Mouse (Mus musculus) forebrain, embryonic 16.5 days (tissue): ENCODE data around the gene Setdb1. TPM values are rescaled to one million over a fixed set of nuclear protein-coding genes. Genes with fewer than 3 reads are reported as not detected.
A peak's percentile ranks its signal among the peaks of the same experiment; 100 is the strongest.
"Not testable (repeated sequence)": the region's sequence is repeated elsewhere in the genome, so short reads cannot be mapped to it uniquely, and the experiment has no call there.

Source experiments
- ATAC-seq: fragments of 200-750 bp; cut with Nextera tagmentation; 2 replicates; pipeline ENCODE4 v1.8.0; 2017; ENCODE audit warnings: mild to moderate bottlenecking, moderate library complexity
- H3K27ac ChIP-seq: fragments of 300-500 bp; sonication (generic); 2 replicates; pipeline ENCODE4 v1.5.1; 2014; ENCODE audit warnings: low read length, control low read depth
- H3K27me3 ChIP-seq: fragments of 300-500 bp; sonication (generic); replicated peaks from 2 replicates; pipeline ENCODE4 v1.6.1; 2014; ENCODE audit warnings: low read length; ENCODE audit not compliant: control insufficient read depth, insufficient read depth
- H3K36me3 ChIP-seq: fragments of 300-500 bp; sonication (generic); 2 replicates; pipeline ENCODE4 v1.6.1; 2014; ENCODE audit not compliant: control insufficient read depth, insufficient read depth
- H3K4me1 ChIP-seq: fragments of 300-500 bp; sonication (generic); replicated peaks from 2 replicates; pipeline ENCODE4 v1.6.1; 2014; ENCODE audit warnings: low read length; ENCODE audit not compliant: control insufficient read depth, insufficient read depth
- H3K4me2 ChIP-seq: fragments of 300-500 bp; sonication (generic); 2 replicates; pipeline ENCODE4 v1.6.1; 2014; ENCODE audit warnings: mild to moderate bottlenecking, low read length, control low read depth
- H3K4me3 ChIP-seq: fragments of 300-500 bp; sonication (generic); replicated peaks from 2 replicates; pipeline ENCODE4 v1.5.1; 2014; ENCODE audit warnings: mild to moderate bottlenecking, low read length, control low read depth
- H3K9ac ChIP-seq: fragments of 300-500 bp; sonication (generic); replicated peaks from 2 replicates; pipeline ENCODE4 v1.6.1; 2014; ENCODE audit warnings: low read depth, low read length, control low read depth
- H3K9me3 ChIP-seq: fragments of 300-500 bp; sonication (generic); 2 replicates; pipeline ENCODE4 v1.6.1; 2016; ENCODE audit warnings: low read length; ENCODE audit not compliant: control insufficient read depth
- WGBS: fragments of 180-500 bp; shearing (Covaris S2); extraction: QIAGEN DNeasy Blood & Tissue Kit; methylation state at CpG from one replicate; pipeline ENCODE4 v1.1.7; 2014; 5-methylcytosine and 5-hydroxymethylcytosine counted together
- polyA plus RNA-seq: library from polyadenylated mRNA; unstranded; fragments of >200 nt; fragmentation: Nextera tagmentation; extraction: Ambion mirVana; gene quantifications from 2 replicates; pipeline ENCODE4 v1.2.1, GENCODE M21; 2015

Setdb1 gene
- polyA plus RNA-seq, result 52.6 and 53.9 TPM in 2 replicates

DNA sequence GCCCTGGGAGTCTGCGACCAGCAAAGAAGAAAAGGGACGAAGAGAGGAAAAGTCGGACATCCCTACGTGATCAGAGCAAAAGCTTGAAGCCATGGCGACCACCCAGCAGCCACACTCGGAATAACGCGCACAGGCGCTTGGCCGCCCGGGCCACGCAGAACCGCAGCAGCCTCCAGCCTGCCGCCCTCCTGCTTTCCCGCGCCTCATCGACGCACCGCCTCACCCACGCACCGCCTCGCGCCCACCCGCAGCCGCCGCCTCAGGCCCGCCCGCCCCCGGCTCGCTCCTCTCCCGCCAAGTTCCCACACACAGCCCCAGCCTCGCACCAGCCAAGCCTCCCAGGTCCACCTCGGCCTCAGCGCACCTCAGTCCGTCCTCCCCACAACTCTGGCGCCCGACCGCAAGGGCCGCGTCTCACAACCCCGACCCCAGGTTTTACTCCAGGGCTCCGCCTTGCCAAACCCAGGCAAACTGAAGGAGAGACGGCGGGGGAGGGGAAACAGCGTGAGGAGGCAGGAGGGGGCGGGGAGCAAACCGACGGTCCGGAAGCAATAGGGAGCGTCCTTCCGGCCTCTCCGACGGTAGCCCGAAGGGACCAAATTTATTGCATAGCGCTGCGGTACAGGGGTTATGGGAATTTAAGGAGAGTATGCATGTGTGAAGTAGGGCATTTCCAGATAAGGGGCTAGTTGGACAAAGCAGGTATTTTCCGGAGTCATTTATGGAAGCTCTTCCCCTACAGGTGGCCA is at the start of gene Setdb1:
Setdb1 (minus strand) TSS at position 502 of the 749 bp plus-strand sequence.
- H3K27ac ChIP-seq, H3K4me1 ChIP-seq, H3K9me3 ChIP-seq, H3K27me3 ChIP-seq, H3K36me3 ChIP-seq: not testable (repeated sequence)
- peak within 1 kb of the TSS; percentile 44 for H3K9ac ChIP-seq
- ATAC-seq, result peak; percentile 97
- peak within 1 kb of the TSS; percentile 53 for H3K4me3 ChIP-seq
- peak within 1 kb of the TSS; percentile 47 for H3K4me2 ChIP-seq
- under 1% methylated on average over 31 of the region's 57 CpGs for WGBS

DNA sequence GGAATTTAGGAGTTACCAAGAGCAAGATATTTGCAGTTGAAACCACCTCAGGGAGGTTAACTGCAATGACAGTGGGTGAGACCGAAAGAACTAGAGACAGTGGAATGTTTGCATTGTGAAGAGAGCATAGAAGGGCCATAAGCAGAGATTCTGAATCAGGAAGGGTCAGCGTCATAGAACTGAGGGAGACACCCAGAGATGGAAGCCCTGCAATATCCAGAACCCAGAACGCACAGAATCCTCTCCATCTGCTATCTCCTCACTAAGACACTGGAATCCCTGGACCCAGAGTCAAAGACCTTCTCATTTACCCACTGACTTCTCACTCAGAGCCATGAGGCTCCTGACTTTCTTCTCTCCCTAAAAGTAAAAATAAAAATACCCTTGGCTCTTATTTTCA is 45.7 kb upstream of the Setdb1 start, which contains the start of gene 4930558C23Rik:
4930558C23Rik (minus strand) TSS at position 101 of the 400 bp plus-strand sequence.
- no peaks in the 10 kb centered on the region for H3K4me1 ChIP-seq
- no peak within 1 kb of the TSS for H3K4me2 ChIP-seq
- H3K36me3 ChIP-seq, result no peaks in the 10 kb centered on the region
- H3K9ac ChIP-seq, result no peak within 1 kb of the TSS
- 94% methylated on average over 3 of the region's 3 CpGs for WGBS
- no peak for ATAC-seq
- H3K27ac ChIP-seq, result no peak within 1 kb of the TSS
- H3K9me3 ChIP-seq, result no peaks in the 10 kb centered on the region
- no peak within 1 kb of the TSS for H3K4me3 ChIP-seq
- H3K27me3 ChIP-seq, result no peaks in the 10 kb centered on the region

GRCm38 (mm10) chr3:95394385-95394784 is 37.4 kb upstream of the Setdb1 start:
- ATAC-seq, result no peak
- WGBS, result 88% methylated on average over 4 of the region's 4 CpGs

GRCm38 (mm10) chr3:95385401-95386075 is 28.5 kb upstream of the Setdb1 start:
- Histone ChIP-seq H3K4me2 (no peak overlapping the region), H3K9me3 (no peaks in the 10 kb centered on the region), H3K27ac (no peak overlapping the region), H3K9ac (no peak overlapping the region), H3K4me1 (no peaks in the 10 kb centered on the region), H3K36me3 (no peaks in the 10 kb centered on the region), H3K4me3 (no peak overlapping the region), H3K27me3 (no peaks in the 10 kb centered on the region)
- whole genome bisulfite sequencing, result 91% methylated on average over 5 of the region's 5 CpGs
- ATAC-seq, result no peak

More at GRCm38 (mm10) chr3:95394385-95394784, 37.4 kb upstream of the Setdb1 start:
- H3K4me3 ChIP-seq, result no peak overlapping the region
- H3K27ac ChIP-seq, result no peak overlapping the region
- H3K27me3 ChIP-seq, result no peaks in the 10 kb centered on the region
- H3K36me3 ChIP-seq, result no peaks in the 10 kb centered on the region
- no peak overlapping the region for H3K9ac ChIP-seq
- H3K4me1 ChIP-seq, result no peaks in the 10 kb centered on the region
- H3K9me3 ChIP-seq, result no peaks in the 10 kb centered on the region
- no peak overlapping the region for H3K4me2 ChIP-seq

GRCm38 (mm10) chr3:95373208-95373607 is 16.2 kb upstream of the Setdb1 start:
- Histone ChIP-seq H3K9me3 (0 out of 2 replicates have a peak, but pooled peaks cover 2% of the 10 kb centered on the region), H3K9ac (no peak overlapping the region), H3K4me2 (no peak overlapping the region), H3K36me3 (no peaks in the 10 kb centered on the region), H3K4me3 (no peak overlapping the region), H3K4me1 (no peaks in the 10 kb centered on the region), H3K27ac (no peak overlapping the region), H3K27me3 (no peaks in the 10 kb centered on the region)
- no peak for ATAC-seq
- 85% methylated on average over 10 of the region's 10 CpGs for WGBS

GRCm38 (mm10) chr3:95370101-95370500 is 13.1 kb upstream of the Setdb1 start:
- Histone ChIP-seq H3K9ac (no peak overlapping the region), H3K36me3 (no peaks in the 10 kb centered on the region), H3K27me3 (no peaks in the 10 kb centered on the region), H3K4me3 (no peak overlapping the region), H3K4me2 (no peak overlapping the region), H3K9me3 (no peaks in the 10 kb centered on the region), H3K4me1 (no peaks in the 10 kb centered on the region), H3K27ac (no peak overlapping the region)
- no peak for ATAC-seq

GRCm38 (mm10) chr3:95360276-95360675 is 3.3 kb upstream of the Setdb1 start:
- not testable (repeated sequence) for H3K36me3 ChIP-seq, H3K27ac ChIP-seq, ATAC-seq, H3K4me2 ChIP-seq, H3K27me3 ChIP-seq, H3K4me1 ChIP-seq, H3K9me3 ChIP-seq, H3K4me3 ChIP-seq, H3K9ac ChIP-seq
- 88% methylated on average over 3 of the region's 3 CpGs for WGBS

- no peak overlapping the region for H3K4me2 ChIP-seq
- H3K9me3 ChIP-seq, result no peaks in the 10 kb centered on the region
- no peak overlapping the region for H3K4me3 ChIP-seq
- H3K4me1 ChIP-seq, result peaks cover 4% of the 10 kb centered on the region; the same call in 1 of the 2 replicates
- no peak overlapping the region for H3K27ac ChIP-seq
- H3K27me3 ChIP-seq, result no peaks in the 10 kb centered on the region
- no peaks in the 10 kb centered on the region; the same call in 1 of the 2 replicates for H3K36me3 ChIP-seq
- 90% methylated on average over 2 of the region's 2 CpGs for WGBS
- ATAC-seq, result no peak
- no peak overlapping the region for H3K9ac ChIP-seq
These were observed 744 bp upstream of the Setdb1 start for GRCm38 (mm10) chr3:95357746-95358145.

GRCm38 (mm10) chr3:95355911-95356544 is 974 bp downstream of the Setdb1 start:
- not testable (repeated sequence) for H3K27ac ChIP-seq, H3K4me1 ChIP-seq, H3K27me3 ChIP-seq, H3K9me3 ChIP-seq, H3K36me3 ChIP-seq, H3K9ac ChIP-seq, ATAC-seq
- WGBS, result 29% methylated on average over 9 of the region's 19 CpGs
- peak overlapping the region; percentile 53 for H3K4me3 ChIP-seq
- H3K4me2 ChIP-seq, result peak overlapping the region; percentile 47
